Mouse (Mus musculus) activated CD4-positive, CD25-positive, alpha-beta regulatory T cell, adult 9 weeks (primary cell): Measurements from ENCODE around the gene Gm20838. TPM values are rescaled to one million over a fixed set of nuclear protein-coding genes. Genes with fewer than 3 reads are reported as not detected.

Source experiments
- polyA plus RNA-seq: library from polyadenylated mRNA; unstranded; fragments of 100-300 nt; shearing (Covaris generic); gene quantifications from one replicate; pipeline ENCODE4 v1.2.1, GENCODE M21; 2017

Gene Gm20838
- polyA plus RNA-seq = not detected

DNA sequence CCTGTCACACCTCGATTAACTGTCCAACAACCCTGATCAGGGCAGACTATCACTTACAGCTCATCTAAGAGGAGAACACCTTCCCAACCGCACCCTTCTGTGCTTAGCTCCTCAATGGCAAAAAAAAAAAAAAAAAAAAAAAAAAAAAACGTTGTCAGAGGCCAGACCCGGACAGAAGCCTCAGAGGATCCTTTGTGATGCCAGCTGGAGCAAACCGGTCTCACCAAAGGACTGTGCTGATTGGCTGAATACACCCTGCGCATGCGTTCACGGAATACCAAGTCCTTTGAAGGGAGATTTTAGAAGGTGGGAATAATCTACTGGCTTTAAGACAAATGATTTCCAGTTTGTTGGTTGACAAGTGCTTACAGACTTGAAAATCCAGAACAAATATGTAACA lies at the start of gene Gm20838:
Gene Gm20838, minus strand, starts transcription at position 101 of the 400 bp plus-strand sequence.

